Mouse (Mus musculus) lung, adult 2 months (tissue): ENCODE measurements around the gene Tyro3. TPM values are rescaled to one million over a fixed set of nuclear protein-coding genes. Genes with fewer than 3 reads are reported as not detected.
A peak's percentile ranks its signal among the peaks of the same experiment; 100 is the strongest.

Experiments used
- DNase-seq: peaks from one replicate; pipeline ENCODE4 v3.0.0; 2022
- H3K4me1 ChIP-seq: fragments of 200-500 bp; 2 replicates; pipeline ENCODE4 v1.6.1; 2011; ENCODE audit warnings: low read length; ENCODE audit not compliant: control insufficient read depth, insufficient read depth
- H3K4me3 ChIP-seq: fragments of 200-500 bp; replicated peaks from 2 replicates; pipeline ENCODE3; 2011; ENCODE audit warnings: low read depth, mild to moderate bottlenecking, control low read depth, low read length; ENCODE audit errors: extremely low read depth
- CTCF ChIP-seq: fragments of 200-500 bp; IDR thresholded peaks from 2 replicates; pipeline ENCODE4 v1.5.1; 2011; ENCODE audit warnings: mild to moderate bottlenecking, low read length, control low read depth; ENCODE audit not compliant: insufficient read depth
- POLR2A ChIP-seq: fragments of 200-500 bp; IDR thresholded peaks from 2 replicates; pipeline ENCODE4 v1.6.1; 2011; ENCODE audit warnings: low read depth, mild to moderate bottlenecking, control low read depth, low read length, borderline replicate concordance; ENCODE audit errors: extremely low read depth
- WGBS: fragments of 180-500 bp; shearing (Covaris S2); methylation state at CpG from one replicate; pipeline ENCODE4 v1.1.7; 2018; 5-methylcytosine and 5-hydroxymethylcytosine counted together
- polyA plus RNA-seq: library from polyadenylated mRNA; depleted of rRNA; stranded (reverse); fragments of >200 nt; gene quantifications from 2 replicates; pipeline ENCODE4 v1.2.3, GENCODE M21; 2012

Gene Tyro3
- polyA plus RNA-seq, 1 experiment: 16.4 TPM

- WGBS: 80% methylated on average over 2 of the region's 2 CpGs
- Histone ChIP-seq H3K4me1 (no peaks in the 10 kb centered on the region; the same call in 1 of the 2 replicates), H3K4me3 (no peak overlapping the region)
- TF ChIP-seq POLR2A (no peak), CTCF (no peak)
- DNase-seq: no peak
Measured at GRCm38 (mm10) chr2:119789996-119790395, 7.5 kb upstream of the Tyro3 start.

- Histone ChIP-seq H3K4me3 (no peak overlapping the region), H3K4me1 (peaks cover 7% of the 10 kb centered on the region)
- TF ChIP-seq CTCF: peak; percentile 40; the same call in 1 of the 2 replicates
- TF ChIP-seq POLR2A: no peak
- DNase-seq: peak; percentile 58
- 8% methylated on average over 13 of the region's 13 CpGs for WGBS
Measured at GRCm38 (mm10) chr2:119798246-119798927, 854 bp downstream of the Tyro3 start.

- peaks cover 7% of the 10 kb centered on the region for H3K4me1 ChIP-seq
- WGBS: under 1% methylated on average over 82 of the region's 89 CpGs
- DNase-seq: peak; percentile 56
- H3K4me3 ChIP-seq: peak overlapping the region; percentile 53
- TF ChIP-seq POLR2A: no peak
- TF ChIP-seq CTCF: no peak
Measured at GRCm38 (mm10) chr2:119799181-119799960, 1.8 kb downstream of the Tyro3 start.

GRCm38 (mm10) chr2:119799961-119800550 lies 2.5 kb downstream of the Tyro3 start:
- H3K4me3 ChIP-seq: peak overlapping the region; percentile 53
- TF ChIP-seq CTCF (no peak), POLR2A (no peak)
- WGBS: 2% methylated on average over 27 of the region's 27 CpGs
- peak; percentile 32 for DNase-seq
- H3K4me1 ChIP-seq: peaks cover 7% of the 10 kb centered on the region

GRCm38 (mm10) chr2:119800876-119801846 lies 3.6 kb downstream of the Tyro3 start:
- DNase-seq: no peak
- H3K4me3 ChIP-seq: no peak overlapping the region
- TF ChIP-seq CTCF (no peak), POLR2A (no peak)
- peaks cover 7% of the 10 kb centered on the region for H3K4me1 ChIP-seq
- WGBS: 70% methylated on average over 15 of the region's 15 CpGs

GRCm38 (mm10) chr2:119802767-119803617 lies 5.5 kb downstream of the Tyro3 start:
- 79% methylated on average over 10 of the region's 10 CpGs for WGBS
- no peak for DNase-seq
- no peak overlapping the region for H3K4me3 ChIP-seq
- no peak for TF ChIP-seq CTCF
- TF ChIP-seq POLR2A: no peak
- H3K4me1 ChIP-seq: peaks cover 7% of the 10 kb centered on the region

GRCm38 (mm10) chr2:119803618-119804274 lies 6.2 kb downstream of the Tyro3 start:
- no peak for TF ChIP-seq CTCF
- no peak for TF ChIP-seq POLR2A
- peaks cover 2% of the 10 kb centered on the region; the same call in 1 of the 2 replicates for H3K4me1 ChIP-seq
- no peak overlapping the region for H3K4me3 ChIP-seq
- WGBS: 60% methylated on average over 6 of the region's 6 CpGs
- no peak for DNase-seq

GRCm38 (mm10) chr2:119804275-119804628 lies 6.7 kb downstream of the Tyro3 start:
- DNase-seq: no peak
- 86% methylated on average over 5 of the region's 5 CpGs for whole genome bisulfite sequencing
- peaks cover 2% of the 10 kb centered on the region; the same call in 1 of the 2 replicates for H3K4me1 ChIP-seq
- H3K4me3 ChIP-seq: no peak overlapping the region
- TF ChIP-seq POLR2A (no peak), CTCF (no peak)
